Mouse (Mus musculus) adrenal gland, postnatal 14 days (tissue): Measurements from ENCODE around the gene Fezf1. TPM values are rescaled to one million over a fixed set of nuclear protein-coding genes. Genes with fewer than 3 reads are reported as not detected.

Source experiments
- DNase-seq: peaks from one replicate; pipeline ENCODE4 v3.0.0; 2021; ENCODE audit warnings: mixed read lengths
- long read RNA-seq, 2 experiments: library from polyadenylated mRNA; stranded (forward); transcript quantifications; one replicate each; pipeline ENCODE4 v2.0.0; 2021
- total RNA-seq: library from RNA; stranded (reverse); gene quantifications from 2 replicates; pipeline ENCODE4 v1.2.3, GENCODE M21; 2021

The Fezf1 gene
- not detected in 2 replicates for total RNA-seq
- long read RNA-seq, experiment 1 = 0 reads
- long read RNA-seq, experiment 2 = 0 reads

GRCm38 (mm10) chr6:23248313-23249052, at the start of gene Fezf1:
Gene Fezf1 (minus strand): TSS chr6:23248362.
- DNase-seq = no peak

DNA sequence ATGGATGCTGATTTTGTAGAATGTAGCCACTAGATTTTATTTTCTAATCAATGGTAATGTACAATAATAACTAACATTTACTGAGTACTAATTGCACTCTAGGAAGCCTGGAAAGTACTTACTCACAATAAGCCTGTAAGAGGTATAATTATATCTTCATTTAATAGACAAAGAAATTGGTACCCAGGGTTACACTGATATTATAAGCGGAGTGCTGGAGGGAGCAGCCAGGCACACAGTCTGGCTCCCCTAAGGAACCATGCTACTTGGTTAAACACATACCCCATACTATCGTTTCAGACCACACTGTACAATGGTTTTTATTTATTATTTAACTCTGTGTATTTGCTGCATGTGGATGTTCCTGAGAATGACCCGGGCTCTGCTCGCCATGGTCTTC, 46.5 kb upstream of the Fezf1 start:
- DNase-seq = no peak

DNA sequence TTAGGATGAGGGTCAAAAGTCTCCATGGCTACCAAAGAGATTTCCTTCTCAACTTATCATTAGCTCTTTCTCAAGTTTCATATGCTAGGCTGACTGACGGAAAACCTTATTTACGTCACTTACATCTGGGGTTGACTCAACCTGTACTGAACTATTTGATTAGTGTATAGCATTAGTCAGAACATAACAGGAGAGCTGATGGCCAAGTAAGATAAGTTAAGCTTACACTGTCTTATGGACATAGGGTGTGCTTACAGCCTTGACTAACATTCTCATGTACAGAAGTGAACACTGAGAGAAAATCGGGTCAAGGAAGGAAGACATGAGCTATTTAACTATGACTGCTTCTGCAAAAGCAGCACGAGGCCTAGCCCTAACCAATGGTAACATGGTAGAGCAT, 40.6 kb upstream of the Fezf1 start:
- DNase-seq = no peak

GRCm38 (mm10) chr6:23281514-23281820, 33.3 kb upstream of the Fezf1 start:
- no peak for DNase-seq

DNA sequence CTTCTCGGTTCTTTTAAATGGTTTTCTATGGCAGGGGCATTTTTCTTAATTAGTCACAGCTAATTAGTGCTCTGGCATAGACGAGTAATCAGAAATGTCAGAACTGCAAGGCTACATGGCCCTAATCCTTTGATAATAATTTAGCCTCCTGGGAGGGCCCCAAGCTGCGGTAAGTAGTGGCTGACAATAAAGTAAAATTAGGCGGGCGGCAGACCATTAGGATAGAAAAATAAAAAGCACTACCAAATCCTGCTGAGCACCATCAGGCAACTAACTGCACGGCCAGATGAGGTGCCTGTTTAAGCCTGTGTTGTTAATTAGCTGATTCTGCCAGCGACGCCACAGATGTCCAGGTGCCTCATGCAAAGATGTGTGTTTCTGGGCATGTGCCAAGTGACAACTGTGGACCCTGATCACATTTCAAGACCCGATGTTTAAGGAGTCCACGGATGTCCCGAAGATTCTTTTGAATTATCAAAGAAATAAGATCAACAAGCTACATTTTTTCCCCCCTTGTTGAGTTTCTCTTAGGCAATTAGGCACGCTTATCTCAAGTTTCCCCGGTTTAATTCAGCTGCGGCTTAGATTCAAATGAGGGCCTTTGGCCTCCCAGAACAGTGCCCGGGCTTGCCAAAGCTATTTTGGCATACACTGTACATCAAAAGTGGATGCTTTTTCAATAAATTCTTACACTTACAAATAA, 32.8 kb upstream of the Fezf1 start:
- no peak for DNase-seq

DNA sequence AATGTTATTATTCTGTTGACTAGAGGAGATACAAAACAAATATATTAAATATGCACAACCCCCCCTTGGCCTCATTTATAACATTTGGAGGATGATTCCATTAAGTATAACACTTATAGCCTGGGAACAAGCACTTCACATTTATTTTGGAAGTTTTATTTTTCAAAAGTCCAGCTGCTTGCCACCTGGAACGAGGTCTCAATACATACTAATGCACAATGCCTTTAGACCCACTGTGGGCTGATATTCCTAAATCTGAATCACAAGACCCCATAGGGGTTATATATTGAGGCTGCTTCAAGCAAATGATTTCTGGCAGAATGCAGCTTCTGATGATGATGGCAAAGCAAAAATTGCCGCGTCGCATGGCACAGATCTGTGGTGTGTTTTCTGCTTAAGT, 25.3 kb upstream of the Fezf1 start:
- DNase-seq = no peak

GRCm38 (mm10) chr6:23272979-23273378, 24.8 kb upstream of the Fezf1 start:
- no peak for DNase-seq

DNA sequence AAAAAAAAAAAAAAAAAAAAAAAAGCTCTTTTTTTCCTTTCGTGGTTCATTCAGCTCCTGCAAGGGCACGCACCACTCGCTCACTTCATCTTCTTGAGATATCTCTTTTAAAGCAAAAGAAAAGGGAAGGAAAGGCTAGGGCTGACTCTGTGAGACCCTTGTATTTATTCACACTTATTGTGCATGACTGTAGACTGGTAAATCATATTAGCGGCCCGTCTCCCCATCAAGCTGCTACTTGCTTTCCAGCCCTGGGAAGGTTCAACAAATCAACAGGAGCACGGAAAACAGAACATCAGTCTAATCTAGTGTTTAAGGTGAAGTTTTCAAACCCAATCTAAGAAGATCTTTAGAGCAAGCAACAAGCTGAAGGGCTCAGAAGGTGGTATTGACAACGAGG, 24.4 kb upstream of the Fezf1 start:
- no peak for DNase-seq

DNA sequence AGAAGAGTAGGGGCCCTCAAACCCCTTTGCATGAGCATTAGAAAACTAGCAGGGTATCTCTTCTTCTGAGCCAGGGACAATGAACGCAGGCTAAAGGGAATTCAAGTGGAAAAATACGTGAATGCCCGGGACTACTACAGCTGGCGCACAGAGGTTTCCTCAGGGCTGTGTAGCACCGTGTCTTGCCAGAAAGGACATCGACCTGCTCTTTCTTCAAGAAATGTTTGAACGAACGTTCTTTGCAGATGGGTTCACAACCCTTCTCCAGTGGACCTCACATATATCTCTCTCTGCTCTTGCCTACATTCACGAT, 12.5 kb upstream of the Fezf1 start:
- no peak for DNase-seq

DNA sequence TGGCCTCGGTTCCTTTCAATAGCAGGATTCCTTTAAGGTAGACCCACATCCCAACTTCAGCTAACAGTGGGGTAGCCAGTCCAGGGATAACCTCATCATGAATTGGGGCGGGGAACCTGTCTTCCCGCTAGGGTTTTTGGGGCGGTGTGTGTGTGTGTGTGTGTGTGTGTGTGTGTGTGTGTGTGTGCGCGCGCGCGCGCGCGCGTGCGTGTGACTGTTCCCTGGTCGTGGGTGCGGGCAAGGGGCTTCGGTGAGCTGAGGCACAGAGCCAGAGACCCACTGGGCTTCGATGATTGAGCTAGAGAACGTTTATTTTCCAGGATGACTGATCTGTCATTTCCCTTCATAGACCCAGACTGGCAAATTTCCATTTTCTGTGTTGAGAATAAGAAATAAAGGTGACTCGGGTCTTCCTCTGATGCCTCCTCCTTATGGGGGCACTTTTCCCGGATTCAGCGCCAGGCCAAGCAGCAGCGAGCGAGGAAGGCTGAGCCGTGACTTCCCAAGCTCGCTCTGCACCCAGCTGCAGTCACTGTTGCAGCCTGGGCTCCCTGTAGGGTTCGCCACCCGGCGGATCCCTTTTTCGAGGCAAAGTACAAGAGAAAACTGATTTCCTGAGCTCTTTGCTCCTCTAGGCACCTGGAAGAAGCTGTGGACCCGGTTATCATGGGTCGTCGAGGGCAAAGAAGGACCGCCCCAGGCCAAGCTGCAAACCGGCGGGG, 12.0 kb upstream of the Fezf1 start:
- DNase-seq = no peak

GRCm38 (mm10) chr6:23257981-23258380, 9.8 kb upstream of the Fezf1 start:
- DNase-seq = no peak

DNA sequence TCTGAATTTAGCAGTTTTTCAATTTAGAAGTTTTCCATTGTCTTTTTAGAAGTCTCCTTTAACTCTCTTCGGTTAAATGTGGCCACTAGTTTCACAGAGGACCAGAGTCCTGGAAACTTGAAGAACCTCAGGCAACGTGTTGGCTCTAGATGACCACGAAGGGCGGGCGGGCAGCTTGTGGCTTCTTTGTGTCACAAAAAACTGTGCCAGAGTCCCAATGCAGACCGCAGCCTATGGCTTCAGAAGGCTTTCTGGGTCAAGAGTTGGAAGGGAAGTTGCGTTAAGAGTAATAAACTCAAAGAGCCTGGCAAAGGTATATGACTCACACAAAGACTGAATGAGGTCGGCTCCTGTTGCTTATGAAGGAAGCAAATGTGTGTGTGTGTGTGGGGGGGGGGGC, 7.0 kb upstream of the Fezf1 start:
- DNase-seq = no peak

DNA sequence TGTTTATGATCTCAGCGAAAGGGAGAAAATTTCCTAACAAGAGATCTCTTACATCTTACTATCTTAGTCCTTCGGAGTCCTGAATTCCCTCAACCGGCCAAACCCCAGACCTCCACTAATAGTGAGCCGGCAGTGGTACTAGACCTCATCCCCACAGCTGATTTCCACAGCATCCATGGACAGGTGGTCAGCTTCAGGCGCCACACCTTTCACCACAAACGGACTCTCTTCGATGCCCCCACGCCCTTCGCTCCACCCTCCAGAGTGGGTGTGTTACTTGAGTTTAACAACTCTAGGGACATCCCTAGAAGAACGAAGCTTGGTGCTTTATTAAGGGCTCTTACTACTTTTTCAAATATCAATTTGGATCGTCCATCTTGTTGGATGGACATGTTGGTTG, 6.5 kb upstream of the Fezf1 start:
- DNase-seq = no peak

- no peak for DNase-seq
Measured at GRCm38 (mm10) chr6:23253353-23254311, 5.5 kb upstream of the Fezf1 start.

DNA sequence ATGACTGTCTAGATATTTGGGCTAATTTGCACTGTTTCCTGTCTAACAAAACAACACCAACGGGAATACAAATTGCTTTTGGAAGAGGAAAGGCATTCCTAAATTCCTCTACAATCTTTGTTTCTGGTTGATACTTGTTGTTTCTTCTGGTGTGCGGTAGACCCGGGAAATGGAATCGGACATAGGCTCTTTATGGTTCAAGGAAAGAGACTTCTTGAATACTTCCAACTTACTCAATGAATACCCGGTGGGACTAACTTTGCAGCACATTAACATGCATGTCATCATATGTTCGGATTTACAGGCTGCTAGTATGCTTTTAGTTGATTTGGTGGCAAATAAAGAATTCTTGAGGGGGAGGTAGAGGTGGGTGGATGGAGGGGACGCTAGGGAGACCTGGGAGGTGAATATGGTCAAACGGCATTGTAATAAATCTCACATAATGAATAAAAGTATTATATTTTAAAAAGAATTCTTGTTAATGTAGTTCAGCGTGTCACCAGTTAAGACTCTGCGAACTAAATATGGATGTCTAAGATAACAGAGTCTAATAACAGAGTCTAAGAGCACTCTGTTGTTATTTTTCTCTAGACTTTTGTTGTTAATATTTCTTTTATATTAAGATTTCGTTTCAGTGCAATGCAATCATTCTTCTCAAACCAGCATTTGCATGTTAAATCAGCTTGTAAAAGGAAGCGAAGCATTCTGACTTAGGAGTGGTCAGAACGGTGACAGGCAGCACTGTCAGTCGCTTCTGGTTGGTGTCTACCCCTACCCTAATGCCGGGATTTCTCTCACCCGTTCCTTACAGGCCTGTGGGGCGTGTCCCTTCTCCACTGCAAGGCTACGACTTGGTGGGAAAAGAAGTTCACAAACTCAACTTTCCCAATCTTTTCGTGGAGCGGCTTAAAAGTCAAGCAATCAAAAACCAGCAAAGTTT, 4.3 kb upstream of the Fezf1 start:
- DNase-seq = no peak

DNA sequence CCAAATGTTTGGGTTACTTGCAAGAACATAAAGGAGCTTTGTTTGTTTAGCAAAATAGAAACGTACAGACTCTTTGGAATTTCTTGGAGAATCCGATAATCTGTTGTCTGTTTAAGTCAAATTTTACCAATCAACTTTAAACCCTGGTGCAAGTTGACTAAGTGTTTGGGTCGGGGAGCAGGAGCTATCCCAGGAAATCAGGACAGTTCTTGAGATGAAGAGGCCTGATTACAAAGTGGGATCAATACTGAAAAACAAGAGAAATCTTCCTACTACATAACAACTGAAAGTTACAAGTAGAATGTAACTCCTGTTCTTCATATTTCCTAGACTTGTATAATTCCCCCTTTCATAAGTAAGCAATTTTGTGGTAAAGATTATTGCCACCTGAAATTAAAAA, 3.3 kb upstream of the Fezf1 start:
- no peak for DNase-seq

DNA sequence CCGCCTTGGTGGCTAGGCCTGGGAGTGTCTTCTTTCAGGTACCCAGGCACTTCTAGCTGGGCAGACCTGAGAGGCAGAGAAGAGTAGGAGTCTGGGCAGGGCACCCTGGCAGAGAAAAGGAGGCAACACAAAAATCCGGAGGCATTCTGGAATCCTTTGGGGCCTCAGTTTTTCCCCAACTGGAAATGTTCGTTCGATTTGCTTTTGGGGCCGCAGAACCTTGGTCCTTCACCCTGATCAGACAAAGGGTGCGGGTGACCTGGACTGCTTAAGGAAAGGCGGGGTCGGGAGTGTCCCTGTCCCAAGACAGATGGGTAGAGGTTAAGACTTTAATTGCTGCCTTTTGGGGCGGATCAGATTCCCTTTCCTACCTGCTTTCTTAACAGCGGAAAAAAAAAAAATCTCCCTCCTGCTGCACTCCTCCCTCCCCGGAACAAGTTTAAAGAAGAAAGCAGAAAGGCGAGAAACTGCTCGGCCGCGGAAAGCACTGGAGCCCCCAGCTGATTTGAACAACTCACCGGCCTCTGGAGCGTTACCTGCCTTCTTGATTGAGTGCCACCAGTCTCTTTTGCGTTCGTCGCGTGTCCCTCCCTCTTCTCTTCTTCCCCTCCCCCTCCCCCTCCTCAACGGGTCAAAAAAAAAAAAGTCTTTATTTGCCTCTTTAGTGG, 2.3 kb upstream of the Fezf1 start:
- no peak for DNase-seq

GRCm38 (mm10) chr6:23249616-23250287, 1.6 kb upstream of the Fezf1 start:
- DNase-seq = no peak

- no peak for DNase-seq
Measured at GRCm38 (mm10) chr6:23249053-23249401, 865 bp upstream of the Fezf1 start.
